Mouse (Mus musculus): ENCODE measurements around the gene Fbxo22. TPM values are rescaled to one million over a fixed set of nuclear protein-coding genes. Genes with fewer than 3 reads are reported as not detected.

The Fbxo22 gene
- polyA plus RNA-seq, 1 experiment from 2014 or later: 63.5 TPM

GRCm38 (mm10) chr9:55211611-55212010 lies 2.9 kb downstream of the Fbxo22 start:
- Histone ChIP-seq H3K9me3 (ENCODE audit: control insufficient read depth, low read depth, low read length) (no peaks in the 10 kb centered on the region), H3K27me3 (ENCODE audit: control insufficient read depth, insufficient read depth, low read length) (no peaks in the 10 kb centered on the region), H3K27ac (ENCODE audit: low read length) (no peak overlapping the region), H3K36me3 (ENCODE audit: control insufficient read depth, insufficient read depth, low read length) (peaks cover 28% of the 10 kb centered on the region), H3K4me3 (ENCODE audit: low read depth, low read length) (no peak overlapping the region), H3K4me1 (ENCODE audit: control insufficient read depth, insufficient read depth, low read length) (peaks cover 13% of the 10 kb centered on the region), H3K4me2 (replicated peaks; ENCODE audit: low read depth, low read length) (no peak overlapping the region), H3K9ac (replicated peaks; ENCODE audit: low read depth, low read length) (no peak overlapping the region)
- ATAC-seq (ENCODE audit: insufficient number of reproducible peaks, insufficient read depth, low FRiP score, low read depth): no peak
- WGBS: 63% methylated on average over 4 of the region's 4 CpGs

- 81% methylated on average over 1 of the region's 1 CpGs for WGBS
- no peak for ATAC-seq (ENCODE audit: insufficient number of reproducible peaks, insufficient read depth, low FRiP score, low read depth)
- no peak overlapping the region for H3K4me3 ChIP-seq (ENCODE audit: low read depth, low read length)
- peaks cover 46% of the 10 kb centered on the region for H3K36me3 ChIP-seq (ENCODE audit: control insufficient read depth, insufficient read depth, low read length)
- no peak overlapping the region for H3K27ac ChIP-seq (ENCODE audit: low read length)
- H3K4me2 ChIP-seq (replicated peaks; ENCODE audit: low read depth, low read length): no peak overlapping the region
- no peak overlapping the region for H3K9ac ChIP-seq (replicated peaks; ENCODE audit: low read depth, low read length)
- no peaks in the 10 kb centered on the region for H3K27me3 ChIP-seq (ENCODE audit: control insufficient read depth, insufficient read depth, low read length)
- H3K9me3 ChIP-seq (ENCODE audit: control insufficient read depth, low read depth, low read length): no peaks in the 10 kb centered on the region
- H3K4me1 ChIP-seq (ENCODE audit: control insufficient read depth, insufficient read depth, low read length): peaks cover 13% of the 10 kb centered on the region
Measured at GRCm38 (mm10) chr9:55213396-55213795, 4.7 kb downstream of the Fbxo22 start.

GRCm38 (mm10) chr9:55215056-55215455 lies 6.3 kb downstream of the Fbxo22 start:
- no peaks in the 10 kb centered on the region for H3K27me3 ChIP-seq (ENCODE audit: control insufficient read depth, insufficient read depth, low read length)
- ATAC-seq (ENCODE audit: insufficient number of reproducible peaks, insufficient read depth, low FRiP score, low read depth): no peak
- H3K4me1 ChIP-seq (ENCODE audit: control insufficient read depth, insufficient read depth, low read length): peaks cover 7% of the 10 kb centered on the region; the same call in 1 of the 2 replicates
- no peaks in the 10 kb centered on the region for H3K9me3 ChIP-seq (ENCODE audit: control insufficient read depth, low read depth, low read length)
- peaks cover 61% of the 10 kb centered on the region for H3K36me3 ChIP-seq (ENCODE audit: control insufficient read depth, insufficient read depth, low read length)
- H3K4me2 ChIP-seq (replicated peaks; ENCODE audit: low read depth, low read length): no peak overlapping the region
- no peak overlapping the region for H3K9ac ChIP-seq (replicated peaks; ENCODE audit: low read depth, low read length)
- no peak overlapping the region for H3K4me3 ChIP-seq (ENCODE audit: low read depth, low read length)
- 89% methylated on average over 3 of the region's 3 CpGs for WGBS
- no peak overlapping the region for H3K27ac ChIP-seq (ENCODE audit: low read length)

- ATAC-seq (ENCODE audit: insufficient number of reproducible peaks, insufficient read depth, low FRiP score, low read depth): no peak
- Histone ChIP-seq H3K27me3 (ENCODE audit: control insufficient read depth, insufficient read depth, low read length) (no peaks in the 10 kb centered on the region), H3K4me3 (ENCODE audit: low read depth, low read length) (no peak overlapping the region), H3K36me3 (ENCODE audit: control insufficient read depth, insufficient read depth, low read length) (peaks cover 63% of the 10 kb centered on the region), H3K27ac (ENCODE audit: low read length) (no peak overlapping the region), H3K9me3 (ENCODE audit: control insufficient read depth, low read depth, low read length) (no peaks in the 10 kb centered on the region), H3K9ac (replicated peaks; ENCODE audit: low read depth, low read length) (no peak overlapping the region), H3K4me2 (replicated peaks; ENCODE audit: low read depth, low read length) (no peak overlapping the region), H3K4me1 (ENCODE audit: control insufficient read depth, insufficient read depth, low read length) (peaks cover 2% of the 10 kb centered on the region; the same call in 1 of the 2 replicates)
- WGBS: 87% methylated on average over 3 of the region's 3 CpGs
Measured at GRCm38 (mm10) chr9:55215648-55216047, 6.9 kb downstream of the Fbxo22 start.

- ATAC-seq (ENCODE audit: insufficient number of reproducible peaks, insufficient read depth, low FRiP score, low read depth): no peak
- Histone ChIP-seq H3K27me3 (ENCODE audit: control insufficient read depth, insufficient read depth, low read length) (no peaks in the 10 kb centered on the region), H3K36me3 (ENCODE audit: control insufficient read depth, insufficient read depth, low read length) (peaks cover 63% of the 10 kb centered on the region)
Measured at GRCm38 (mm10) chr9:55216078-55216477, 7.4 kb downstream of the Fbxo22 start.

GRCm38 (mm10) chr9:55217381-55217780 lies 8.7 kb downstream of the Fbxo22 start:
- H3K27ac ChIP-seq (ENCODE audit: low read length): no peak overlapping the region
- H3K27me3 ChIP-seq (ENCODE audit: control insufficient read depth, insufficient read depth, low read length): no peaks in the 10 kb centered on the region
- H3K4me2 ChIP-seq (replicated peaks; ENCODE audit: low read depth, low read length): no peak overlapping the region
- H3K4me1 ChIP-seq (ENCODE audit: control insufficient read depth, insufficient read depth, low read length): no peaks in the 10 kb centered on the region
- 94% methylated on average over 3 of the region's 3 CpGs for WGBS
- peaks cover 76% of the 10 kb centered on the region for H3K36me3 ChIP-seq (ENCODE audit: control insufficient read depth, insufficient read depth, low read length)
- no peak overlapping the region for H3K4me3 ChIP-seq (ENCODE audit: low read depth, low read length)
- ATAC-seq (ENCODE audit: insufficient number of reproducible peaks, insufficient read depth, low FRiP score, low read depth): no peak
- H3K9me3 ChIP-seq (ENCODE audit: control insufficient read depth, low read depth, low read length): no peaks in the 10 kb centered on the region
- H3K9ac ChIP-seq (replicated peaks; ENCODE audit: low read depth, low read length): no peak overlapping the region

More at GRCm38 (mm10) chr9:55216078-55216477, 7.4 kb downstream of the Fbxo22 start:
- Histone ChIP-seq H3K9ac (replicated peaks; ENCODE audit: low read depth, low read length) (no peak overlapping the region), H3K27ac (ENCODE audit: low read length) (no peak overlapping the region), H3K4me1 (ENCODE audit: control insufficient read depth, insufficient read depth, low read length) (peaks cover 2% of the 10 kb centered on the region; the same call in 1 of the 2 replicates), H3K9me3 (ENCODE audit: control insufficient read depth, low read depth, low read length) (no peaks in the 10 kb centered on the region), H3K4me3 (ENCODE audit: low read depth, low read length) (no peak overlapping the region), H3K4me2 (replicated peaks; ENCODE audit: low read depth, low read length) (no peak overlapping the region)
- WGBS: 76% methylated on average over 2 of the region's 2 CpGs

GRCm38 (mm10) chr9:55225165-55225737 lies 16.5 kb downstream of the Fbxo22 start:
- 86% methylated on average over 7 of the region's 7 CpGs for WGBS
- Histone ChIP-seq H3K27me3 (ENCODE audit: control insufficient read depth, insufficient read depth, low read length) (no peaks in the 10 kb centered on the region), H3K36me3 (ENCODE audit: control insufficient read depth, insufficient read depth, low read length) (peaks cover 37% of the 10 kb centered on the region), H3K4me2 (replicated peaks; ENCODE audit: low read depth, low read length) (no peak overlapping the region), H3K9ac (replicated peaks; ENCODE audit: low read depth, low read length) (no peak overlapping the region), H3K27ac (ENCODE audit: low read length) (no peak overlapping the region), H3K4me1 (ENCODE audit: control insufficient read depth, insufficient read depth, low read length) (no peaks in the 10 kb centered on the region), H3K4me3 (ENCODE audit: low read depth, low read length) (no peak overlapping the region), H3K9me3 (ENCODE audit: control insufficient read depth, low read depth, low read length) (no peaks in the 10 kb centered on the region)
- no peak for ATAC-seq (ENCODE audit: insufficient number of reproducible peaks, insufficient read depth, low FRiP score, low read depth)

- Histone ChIP-seq H3K4me1 (ENCODE audit: control insufficient read depth, insufficient read depth, low read length) (no peaks in the 10 kb centered on the region), H3K4me2 (replicated peaks; ENCODE audit: low read depth, low read length) (no peak overlapping the region), H3K9me3 (ENCODE audit: control insufficient read depth, low read depth, low read length) (no peaks in the 10 kb centered on the region), H3K27ac (ENCODE audit: low read length) (no peak overlapping the region), H3K27me3 (ENCODE audit: control insufficient read depth, insufficient read depth, low read length) (no peaks in the 10 kb centered on the region), H3K4me3 (ENCODE audit: low read depth, low read length) (no peak overlapping the region), H3K36me3 (ENCODE audit: control insufficient read depth, insufficient read depth, low read length) (peaks cover 36% of the 10 kb centered on the region), H3K9ac (replicated peaks; ENCODE audit: low read depth, low read length) (no peak overlapping the region)
- ATAC-seq (ENCODE audit: insufficient number of reproducible peaks, insufficient read depth, low FRiP score, low read depth): no peak
- WGBS: 86% methylated on average over 3 of the region's 3 CpGs
Measured at GRCm38 (mm10) chr9:55226251-55226650, 17.5 kb downstream of the Fbxo22 start.

GRCm38 (mm10) chr9:55228149-55228548 lies 19.4 kb downstream of the Fbxo22 start:
- Histone ChIP-seq H3K9me3 (ENCODE audit: control insufficient read depth, low read depth, low read length) (no peaks in the 10 kb centered on the region), H3K4me3 (ENCODE audit: low read depth, low read length) (no peak overlapping the region), H3K4me1 (ENCODE audit: control insufficient read depth, insufficient read depth, low read length) (no peaks in the 10 kb centered on the region), H3K36me3 (ENCODE audit: control insufficient read depth, insufficient read depth, low read length) (peaks cover 17% of the 10 kb centered on the region), H3K27me3 (ENCODE audit: control insufficient read depth, insufficient read depth, low read length) (no peaks in the 10 kb centered on the region), H3K27ac (ENCODE audit: low read length) (no peak overlapping the region), H3K9ac (replicated peaks; ENCODE audit: low read depth, low read length) (no peak overlapping the region), H3K4me2 (replicated peaks; ENCODE audit: low read depth, low read length) (no peak overlapping the region)
- WGBS: 95% methylated on average over 4 of the region's 4 CpGs
- ATAC-seq (ENCODE audit: insufficient number of reproducible peaks, insufficient read depth, low FRiP score, low read depth): no peak

All from stomach, embryonic 14.5 days (tissue).